Mouse (Mus musculus): ENCODE measurements at regions not wholly inside any gene's neighbourhood (a gene's known extent, or its start where the extent isn't known, plus 50 kb on each side); places are given as distances from the start of the nearest gene placed in this dataset.
A peak's percentile ranks its signal among the peaks of the same experiment; 100 is the strongest.

- no peak for DNase-seq (ENCODE audit: low spot score)
These were observed 133.3 kb upstream of the Nrp1 start for GRCm38 (mm10) chr8:128225123-128225522.

DNA sequence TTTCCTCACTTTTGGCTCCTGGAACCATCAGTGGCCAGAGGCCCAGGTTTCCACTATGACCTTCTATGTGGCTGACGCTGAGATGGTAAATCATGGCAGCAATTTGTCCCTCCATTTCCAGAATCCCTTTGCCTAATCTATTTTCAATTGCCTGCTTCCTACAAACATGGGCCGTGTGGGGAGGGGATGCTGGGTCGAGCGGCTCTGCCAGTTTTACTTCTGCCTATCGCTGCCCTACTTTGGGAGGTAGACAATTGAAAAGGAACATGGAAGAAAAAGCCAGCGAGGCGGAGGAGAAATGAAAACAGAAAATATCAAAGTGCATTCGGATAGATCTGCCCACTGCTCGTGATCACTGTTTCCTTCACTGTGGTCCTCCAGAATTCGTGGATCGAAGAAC lies 123.3 kb upstream of the Nrp1 start:
- peak; percentile 20 for DNase-seq (ENCODE audit: low spot score)

DNA sequence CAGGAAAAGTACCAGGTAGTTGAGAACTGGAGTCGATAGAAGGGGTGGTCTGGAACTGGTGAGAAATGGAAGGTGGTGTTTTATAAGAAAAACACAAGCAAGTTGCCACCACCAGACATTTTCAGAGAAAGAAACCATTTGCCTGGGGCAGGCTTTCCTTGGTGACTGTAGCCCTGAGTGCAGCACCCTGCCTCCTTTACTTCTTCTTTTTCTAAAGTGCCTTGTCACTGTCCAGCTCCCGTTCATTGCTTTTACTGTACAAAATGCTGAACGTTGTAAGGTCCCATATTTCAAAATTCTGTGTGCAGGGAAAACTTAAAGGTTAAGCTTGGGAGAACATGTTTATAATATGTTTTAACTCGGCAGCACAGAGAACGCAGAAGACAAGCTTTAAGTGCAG lies 122.9 kb upstream of the Nrp1 start:
- no peak for DNase-seq (ENCODE audit: low spot score)

- no peak for DNase-seq (ENCODE audit: low spot score)
These were observed 122.3 kb upstream of the Nrp1 start for GRCm38 (mm10) chr8:128236097-128236496.

- DNase-seq (ENCODE audit: low spot score), result no peak
These were observed 119.5 kb upstream of the Nrp1 start for GRCm38 (mm10) chr8:128238948-128239347.

DNA sequence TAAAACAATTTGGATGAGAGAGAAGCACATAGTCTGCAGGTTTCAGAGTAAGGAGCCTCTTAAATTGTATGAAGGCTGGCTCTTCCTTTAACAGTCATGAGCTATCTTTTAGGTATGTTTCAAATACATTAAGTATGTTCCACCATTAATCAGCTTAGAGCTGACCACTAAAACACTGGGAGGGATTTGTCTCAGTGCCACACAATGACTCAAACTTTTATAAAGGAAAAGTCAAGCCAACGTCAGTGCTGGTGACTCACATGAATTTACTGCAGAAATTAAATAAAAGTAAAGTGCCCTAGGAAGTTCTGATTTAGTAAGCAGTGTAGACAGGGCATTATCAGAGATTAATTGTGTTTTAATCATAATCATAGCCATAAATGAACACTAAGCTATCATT lies 118.6 kb upstream of the Nrp1 start:
- no peak for DNase-seq (ENCODE audit: low spot score)

DNA sequence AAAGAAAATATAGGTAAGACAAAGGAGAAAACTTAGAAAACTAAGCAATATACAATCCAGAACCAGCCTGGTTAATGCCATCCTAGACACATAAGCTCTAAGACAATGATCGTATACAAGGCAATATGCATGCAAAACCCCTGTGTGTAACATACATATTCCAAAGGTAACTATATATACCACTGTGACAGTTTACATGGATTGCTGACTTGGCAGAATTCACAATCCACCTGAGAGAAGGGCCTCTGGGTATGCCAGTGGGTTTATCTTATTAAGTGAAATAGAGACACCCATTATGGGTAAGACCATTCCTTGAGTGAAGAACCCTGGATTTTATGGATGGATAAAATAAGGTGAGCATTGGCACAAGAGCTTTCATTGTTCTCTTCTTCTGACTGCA lies 117.2 kb upstream of the Nrp1 start:
- no peak for DNase-seq (ENCODE audit: low spot score)

GRCm38 (mm10) chr8:128242465-128243251 lies 115.7 kb upstream of the Nrp1 start:
- no peak for DNase-seq (ENCODE audit: low spot score)

- DNase-seq (ENCODE audit: low spot score), result no peak
These were observed 106.7 kb upstream of the Nrp1 start for GRCm38 (mm10) chr8:128251723-128252122.

GRCm38 (mm10) chr8:128260836-128261235 lies 97.6 kb upstream of the Nrp1 start:
- no peak for DNase-seq (ENCODE audit: low spot score)

DNA sequence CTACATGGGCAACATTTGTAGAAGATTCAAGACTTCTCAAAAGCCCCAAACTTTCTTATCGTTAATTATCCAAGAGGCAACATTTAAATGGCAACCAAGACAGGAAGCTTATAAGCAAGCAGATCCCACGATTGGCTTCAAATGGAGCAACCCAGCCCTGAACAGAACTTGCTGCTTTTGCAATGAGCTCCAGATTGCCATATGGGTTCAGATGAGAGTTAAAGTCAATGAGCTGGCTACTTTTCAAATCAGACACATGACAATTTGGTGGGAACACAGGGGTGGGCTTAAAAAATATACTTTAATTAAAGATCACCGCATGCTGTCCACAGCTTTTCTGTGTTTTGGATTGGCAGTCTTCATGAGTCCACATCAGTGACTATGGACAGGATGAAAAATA lies 97.0 kb upstream of the Nrp1 start:
- DNase-seq (ENCODE audit: low spot score), result no peak

- DNase-seq (ENCODE audit: low spot score), result peak; percentile 44
These were observed 95.0 kb upstream of the Nrp1 start for GRCm38 (mm10) chr8:128263251-128263947.

- DNase-seq (ENCODE audit: low spot score), result peak; percentile 48
These were observed 91.1 kb upstream of the Nrp1 start for GRCm38 (mm10) chr8:128267261-128267660.

GRCm38 (mm10) chr8:128268010-128268409 lies 90.4 kb upstream of the Nrp1 start:
- DNase-seq (ENCODE audit: low spot score), result no peak

DNA sequence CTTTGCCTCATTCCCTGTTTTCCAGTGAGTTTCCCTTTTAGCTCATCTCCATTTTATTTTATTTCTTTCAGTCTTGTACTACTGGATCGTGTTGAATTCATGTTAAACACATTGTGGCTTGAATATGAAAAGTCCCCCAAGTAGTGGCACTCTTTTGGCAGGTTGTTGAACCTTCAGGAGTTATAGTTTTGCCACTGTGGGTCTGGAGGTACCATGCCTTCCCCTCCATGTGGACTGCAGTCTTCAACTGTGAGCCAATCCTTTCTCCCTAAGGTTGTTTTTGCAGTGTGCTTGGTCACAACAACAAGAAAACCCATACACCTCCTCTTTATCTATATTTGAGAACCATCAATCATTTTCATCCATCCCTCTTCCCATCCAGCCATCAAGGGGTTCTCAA lies 88.9 kb upstream of the Nrp1 start:
- DNase-seq (ENCODE audit: low spot score), result no peak

GRCm38 (mm10) chr8:128272866-128273344 lies 85.5 kb upstream of the Nrp1 start:
- DNase-seq (ENCODE audit: low spot score), result peak; percentile 53

DNA sequence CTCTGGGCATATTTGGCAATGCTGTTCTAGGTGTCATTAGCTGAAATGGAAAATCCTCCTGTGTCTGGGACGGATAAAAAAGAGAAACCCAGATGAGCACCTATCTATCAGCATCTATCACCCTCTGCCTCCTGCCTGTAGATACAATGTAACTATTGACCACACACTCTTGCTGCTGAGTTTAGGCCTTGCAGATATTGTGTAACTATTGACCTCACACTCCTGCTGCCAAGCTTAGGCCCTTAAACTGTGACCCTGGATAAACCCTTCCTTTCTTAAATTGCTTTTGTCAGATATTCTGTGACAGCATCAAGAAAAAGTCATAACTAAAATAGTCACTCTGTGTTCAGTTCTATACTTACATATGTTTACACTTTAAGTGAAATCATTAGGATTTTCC lies 81.9 kb upstream of the Nrp1 start:
- no peak for DNase-seq (ENCODE audit: low spot score)

DNA sequence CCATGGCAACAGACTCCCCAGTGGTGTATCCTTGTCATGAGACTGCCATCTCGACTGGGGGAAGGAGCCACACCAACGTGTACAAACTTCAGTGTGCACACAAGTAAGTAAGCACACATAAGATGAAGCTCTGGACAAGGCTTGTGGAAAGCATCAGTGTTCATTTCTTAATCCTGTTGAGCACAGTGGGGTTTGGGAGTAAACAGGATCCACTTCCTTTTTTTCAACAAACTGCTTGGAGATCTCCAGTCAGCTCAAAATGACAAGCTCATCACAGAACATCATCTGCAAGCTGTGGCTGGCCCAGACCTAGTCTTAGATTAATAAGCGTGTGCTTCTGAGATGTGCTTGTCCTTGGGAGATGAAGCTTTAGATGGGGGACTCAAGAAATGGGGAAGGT lies 75.6 kb upstream of the Nrp1 start:
- no peak for DNase-seq (ENCODE audit: low spot score)

DNA sequence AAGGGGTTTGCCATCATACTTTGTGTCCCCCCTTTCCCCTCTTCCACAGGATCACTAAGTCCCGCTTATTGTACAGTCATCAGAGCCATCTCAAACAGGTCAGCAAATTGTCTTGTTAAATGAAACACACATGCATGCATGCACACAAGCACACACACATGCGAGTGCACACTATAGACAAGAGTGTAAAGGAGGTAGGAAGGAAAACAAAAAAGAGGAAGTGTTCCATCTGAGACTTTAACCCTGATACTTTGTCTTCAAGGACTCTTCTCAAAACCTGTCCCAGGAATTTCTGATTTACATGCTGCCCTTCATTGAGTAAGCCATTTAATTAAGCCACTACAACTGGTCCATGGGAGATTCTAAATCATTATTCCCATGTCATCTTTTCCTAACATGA lies 75.0 kb upstream of the Nrp1 start:
- no peak for DNase-seq (ENCODE audit: low spot score)

DNA sequence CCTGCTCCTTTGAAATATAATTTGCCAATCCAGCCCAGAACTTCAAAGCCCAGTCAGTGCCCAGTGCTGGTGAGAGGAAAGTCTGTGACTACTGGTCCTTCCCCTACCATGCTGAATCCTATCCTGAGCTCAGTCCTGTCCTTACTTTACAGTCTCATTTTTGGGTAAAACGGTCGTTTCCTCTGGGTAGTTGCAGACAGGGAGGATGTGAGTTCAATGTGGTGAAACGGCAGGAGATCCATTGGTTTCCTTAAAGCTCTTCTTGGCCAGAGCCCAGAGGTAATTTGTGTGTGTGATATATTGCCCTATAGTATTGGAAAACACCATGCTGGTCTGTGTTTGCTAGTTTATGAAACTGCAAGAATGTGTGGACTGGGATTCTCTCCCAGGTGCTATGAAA lies 73.6 kb upstream of the Nrp1 start:
- DNase-seq (ENCODE audit: low spot score), result no peak

GRCm38 (mm10) chr8:128290076-128290475 lies 68.3 kb upstream of the Nrp1 start:
- no peak for DNase-seq (ENCODE audit: low spot score)

DNA sequence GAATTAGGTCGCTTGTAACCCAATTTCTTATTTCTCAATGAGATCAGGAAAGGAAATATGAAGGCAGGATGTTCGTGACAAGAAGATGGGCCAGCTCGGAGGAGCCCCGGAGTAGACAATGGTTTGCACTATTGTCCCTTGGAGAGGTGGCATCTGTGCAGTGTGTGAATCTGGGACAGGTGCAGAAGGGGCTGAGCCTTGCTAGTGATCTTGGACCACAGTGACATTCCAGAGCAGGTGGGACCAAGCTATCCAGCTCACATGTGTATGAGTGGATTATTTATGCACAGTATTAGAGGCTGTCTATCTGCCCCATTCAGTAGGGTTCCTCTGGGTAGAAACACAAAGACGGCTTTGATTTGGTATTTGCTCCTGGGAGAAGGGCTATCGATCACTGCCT lies 66.0 kb upstream of the Nrp1 start:
- no peak for DNase-seq (ENCODE audit: low spot score)

DNA sequence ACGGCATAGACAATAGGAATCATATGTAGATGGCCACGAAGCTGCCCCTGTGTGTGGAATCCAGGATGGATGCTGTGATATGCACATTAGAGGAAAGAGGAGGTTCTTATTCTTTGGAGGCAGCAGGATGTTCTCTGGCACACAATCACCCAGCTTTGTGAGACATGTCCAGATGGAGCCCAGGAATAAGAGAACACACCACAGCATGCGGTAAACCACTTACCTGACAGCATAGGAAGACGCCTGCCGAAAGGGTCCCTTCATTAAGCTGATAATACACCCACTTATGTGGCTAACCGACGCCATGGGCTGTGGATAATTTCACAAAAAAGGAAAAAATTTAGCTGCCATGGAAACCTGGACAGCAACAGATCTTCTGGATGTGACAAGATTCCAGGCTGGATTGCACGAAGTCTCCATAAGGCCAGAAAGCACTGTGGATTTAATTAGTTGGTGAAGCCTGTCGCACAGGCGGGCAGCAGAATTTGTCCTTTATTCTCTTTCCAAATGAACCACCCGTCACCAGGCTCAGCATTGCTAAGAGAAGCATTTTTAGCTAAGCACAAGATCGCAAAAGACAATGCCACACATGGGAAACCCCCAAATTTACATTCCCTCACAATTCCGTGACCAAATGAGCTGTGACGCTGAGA lies 61.5 kb upstream of the Nrp1 start:
- no peak for DNase-seq (ENCODE audit: low spot score)
